Mouse (Mus musculus) frontal cortex, postnatal 14 days (tissue): ENCODE results near the gene Sec24c.
A peak's percentile ranks its signal among the peaks of the same experiment; 100 is the strongest.
"Not testable (repeated sequence)": the region's sequence is repeated elsewhere in the genome, so short reads cannot be mapped to it uniquely, and the experiment has no call there.

Source experiments
- DNase-seq, 2 experiments: peaks; one replicate each; pipeline ENCODE4 v3.0.0; 2022; ENCODE audit warnings: low spot score in 2 of 2

The Sec24c gene

DNA sequence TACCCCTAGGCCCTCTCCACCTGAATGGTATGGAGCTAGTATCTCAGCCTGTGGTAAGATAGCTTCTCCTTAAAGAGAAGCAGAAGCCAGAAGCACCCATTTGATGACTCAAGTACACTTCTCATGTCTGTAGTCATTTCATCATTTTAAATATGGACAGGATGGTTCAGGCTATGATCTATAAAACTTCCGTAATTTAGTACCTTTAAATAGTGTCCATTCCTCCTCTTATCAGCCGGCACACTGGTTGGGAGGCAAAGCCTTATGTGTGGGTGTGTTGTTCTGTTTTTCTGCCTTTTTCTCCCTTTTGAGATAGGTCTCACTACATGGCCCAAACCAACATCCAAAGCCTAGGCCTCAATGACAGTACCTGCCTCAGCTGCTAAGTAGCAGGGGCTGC lies 24.4 kb downstream of the Sec24c start:
- no peak for DNase-seq

DNA sequence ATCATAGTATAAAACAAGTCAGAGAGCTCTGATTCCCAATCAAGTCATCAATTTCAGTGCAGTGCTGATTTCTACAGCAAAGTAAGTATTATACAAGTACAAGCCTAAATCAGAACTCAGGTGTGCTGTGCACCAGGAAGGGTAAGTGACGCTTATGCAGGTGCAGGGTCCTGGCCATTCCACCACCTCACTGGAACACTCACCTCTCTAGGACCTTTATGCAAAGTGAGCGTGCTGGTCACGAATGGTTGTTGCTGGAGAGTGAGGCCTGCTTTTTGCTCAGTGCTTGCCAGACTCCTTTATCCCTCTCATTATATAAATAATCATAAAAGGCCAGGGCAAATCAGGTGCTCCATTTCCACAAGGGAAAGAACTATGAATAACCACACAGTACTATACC lies 26.3 kb downstream of the Sec24c start:
- DNase-seq, result no peak

DNA sequence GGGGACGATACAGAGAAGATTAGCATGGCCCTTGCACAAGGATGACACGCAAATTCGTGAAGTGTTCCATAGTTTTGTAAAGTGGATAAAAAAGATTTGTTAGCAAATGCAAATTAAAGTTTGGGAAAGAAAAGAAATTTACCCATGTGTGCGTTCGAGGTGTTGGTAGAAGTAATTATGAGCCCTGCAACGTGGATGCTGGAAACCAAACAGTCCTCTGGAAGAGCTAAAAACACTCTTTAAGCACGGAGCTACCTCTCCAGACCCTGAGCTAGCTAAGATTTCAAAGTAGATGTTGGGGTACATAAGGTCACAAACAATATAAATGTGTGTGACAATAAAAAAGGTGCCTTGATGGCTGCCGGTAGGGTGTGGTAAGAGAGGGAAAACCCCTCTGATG lies 27.4 kb downstream of the Sec24c start:
- no peak for DNase-seq

DNA sequence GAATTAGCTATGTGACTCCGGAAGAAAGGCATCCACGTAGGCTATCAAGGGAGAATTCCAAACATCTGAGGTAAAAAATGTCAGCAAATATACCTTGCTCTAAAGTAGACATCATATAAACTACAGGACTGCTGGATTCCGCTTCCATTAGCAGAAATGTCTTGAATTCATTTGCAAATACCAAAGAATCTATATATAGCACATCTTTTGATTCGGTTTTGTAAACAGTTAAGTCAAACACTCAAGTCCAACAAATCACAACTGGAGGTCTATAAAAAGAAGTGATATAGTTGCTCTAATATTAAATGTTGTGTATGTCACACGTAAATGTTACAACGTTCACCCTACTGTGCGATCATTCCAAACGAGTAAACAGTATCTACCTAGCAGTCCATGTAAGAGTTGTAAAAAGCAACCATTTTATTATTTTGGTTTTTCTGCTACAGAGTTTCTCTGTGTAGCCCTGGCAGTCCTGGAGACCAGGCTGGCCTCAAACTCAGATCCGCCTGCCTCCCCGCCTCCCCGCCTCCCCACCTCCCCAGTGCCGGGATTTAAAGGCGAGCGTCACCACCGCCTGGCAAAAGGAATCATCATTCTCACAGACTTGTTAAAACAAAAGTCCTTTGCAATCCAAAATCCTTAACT lies 28.1 kb downstream of the Sec24c start:
- no peak for DNase-seq

DNA sequence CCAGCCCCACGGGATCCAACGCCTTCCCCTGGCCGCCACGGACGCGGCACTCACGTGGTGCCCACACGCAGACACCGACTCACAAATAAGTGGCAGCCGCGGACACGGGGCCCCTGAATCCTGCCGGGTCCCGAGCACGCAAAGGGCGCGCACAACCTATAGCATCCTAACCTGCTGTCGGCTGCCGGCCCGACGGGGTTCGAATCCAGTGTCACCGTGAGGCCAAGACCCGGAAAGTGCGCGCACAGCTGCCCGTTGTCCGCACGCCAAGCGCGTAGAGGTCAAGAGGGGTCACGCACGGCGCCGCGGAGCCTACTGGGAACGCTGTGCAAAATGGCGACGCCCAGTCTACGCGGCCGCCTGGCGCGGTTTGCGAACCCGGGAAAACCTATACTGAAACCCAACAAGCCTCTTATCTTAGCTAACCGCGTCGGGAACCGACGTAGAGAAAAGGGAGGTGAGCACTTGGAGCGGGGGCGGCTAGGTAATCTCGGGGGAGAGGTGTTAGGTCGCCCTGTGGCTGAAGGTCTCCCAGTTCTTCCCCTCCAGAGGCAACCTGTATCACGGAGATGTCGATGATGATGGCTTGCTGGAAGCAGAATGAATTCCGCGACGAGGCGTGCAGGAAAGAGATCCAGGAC lies 28.8 kb downstream of the Sec24c start, which contains the start of gene Chchd1:
Chchd1 (plus strand) TSS at position 266 of the 641 bp plus-strand sequence.
- DNase-seq, result peak; percentile 81 to 90

DNA sequence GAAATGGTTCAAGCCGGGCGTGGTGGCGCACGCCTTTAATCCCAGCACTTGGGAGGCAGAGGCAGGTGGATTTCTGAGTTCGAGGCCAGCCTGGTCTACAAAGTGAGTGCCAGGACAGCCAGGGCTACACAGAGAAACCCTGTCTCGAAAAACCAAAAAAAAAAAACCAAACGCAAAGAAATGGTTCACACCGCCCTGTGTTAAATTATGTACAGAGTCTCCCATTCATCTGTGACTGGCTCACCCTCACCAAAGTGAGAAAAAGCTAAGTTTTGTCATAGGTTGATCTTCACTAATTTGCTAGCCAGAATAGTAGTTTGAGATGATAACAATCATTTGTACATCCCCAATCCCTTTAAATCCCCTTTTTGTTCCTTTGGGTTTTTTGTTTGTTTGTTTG lies 29.4 kb downstream of the Sec24c start:
- not testable (repeated sequence) for DNase-seq

DNA sequence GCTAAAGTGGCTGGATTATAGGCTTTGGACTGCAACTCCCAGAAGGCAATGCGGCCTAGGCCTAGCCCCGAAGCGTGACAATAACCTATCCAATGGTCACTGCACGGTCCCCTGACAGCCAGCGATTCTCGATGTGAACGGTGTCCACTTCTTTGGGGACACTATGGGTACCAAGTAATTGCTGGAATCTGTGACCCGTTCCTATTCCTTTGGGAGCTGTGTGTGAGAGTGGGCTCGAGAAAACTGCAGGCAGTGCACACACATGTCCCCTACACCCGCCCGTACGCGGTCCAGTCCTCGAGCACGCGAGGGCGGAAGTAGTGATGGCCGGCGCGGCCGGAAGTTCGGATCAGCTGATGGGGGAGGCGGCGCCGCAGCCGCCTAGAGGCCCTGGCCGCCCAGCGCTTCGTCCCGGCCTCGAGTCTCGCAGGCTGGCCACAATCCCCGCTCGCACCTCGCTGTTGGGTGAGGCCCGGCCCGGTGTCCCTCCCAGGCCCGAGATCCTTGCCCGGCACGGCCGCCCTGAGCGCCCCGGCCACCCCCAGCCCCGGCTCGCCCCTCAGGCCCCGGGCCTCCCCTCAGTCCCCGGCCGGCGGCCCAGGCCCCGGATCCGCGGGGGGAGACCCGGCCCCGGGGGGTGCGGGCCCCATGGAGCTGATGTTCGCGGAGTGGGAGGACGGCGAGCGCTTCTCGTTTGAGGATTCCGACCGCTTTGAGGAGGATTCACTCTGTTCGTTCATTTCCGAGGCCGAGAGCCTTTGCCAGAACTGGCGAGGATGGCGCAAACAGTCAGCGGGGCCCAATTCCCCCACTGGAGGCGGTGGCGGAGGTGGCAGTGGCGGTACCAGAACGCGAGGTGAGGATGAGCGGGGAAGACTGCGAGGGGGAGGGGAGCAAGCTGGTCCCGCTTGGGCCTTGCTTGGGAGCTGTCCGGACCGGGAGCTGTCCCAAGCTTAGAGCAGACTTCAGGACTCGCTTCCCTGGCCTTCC lies 33.4 kb downstream of the Sec24c start, which contains the start of gene Zswim8:
Zswim8 (plus strand) TSS at position 352 of the 990 bp plus-strand sequence.
- DNase-seq, result peak; percentile 84 to 87

DNA sequence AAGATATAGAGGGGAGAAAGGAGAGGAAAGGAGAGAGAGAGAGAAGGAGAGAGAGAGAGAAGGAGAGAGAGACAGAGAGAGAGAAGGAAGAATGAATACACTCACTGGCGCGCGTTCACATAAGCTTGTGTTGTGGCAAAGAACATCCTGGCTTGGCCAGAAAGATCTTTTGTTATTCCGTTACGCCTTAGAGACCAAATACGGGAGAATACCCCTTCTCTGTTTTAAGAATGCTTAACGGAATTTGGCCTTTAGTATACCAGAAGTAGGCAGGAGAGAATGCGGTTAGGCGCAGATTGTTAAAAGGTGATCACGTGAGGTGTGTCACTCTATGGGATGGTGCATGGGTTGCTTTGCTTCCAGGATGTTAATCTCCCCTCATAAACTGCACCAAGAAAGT lies 34.1 kb downstream of the Sec24c start:
- no peak for DNase-seq

DNA sequence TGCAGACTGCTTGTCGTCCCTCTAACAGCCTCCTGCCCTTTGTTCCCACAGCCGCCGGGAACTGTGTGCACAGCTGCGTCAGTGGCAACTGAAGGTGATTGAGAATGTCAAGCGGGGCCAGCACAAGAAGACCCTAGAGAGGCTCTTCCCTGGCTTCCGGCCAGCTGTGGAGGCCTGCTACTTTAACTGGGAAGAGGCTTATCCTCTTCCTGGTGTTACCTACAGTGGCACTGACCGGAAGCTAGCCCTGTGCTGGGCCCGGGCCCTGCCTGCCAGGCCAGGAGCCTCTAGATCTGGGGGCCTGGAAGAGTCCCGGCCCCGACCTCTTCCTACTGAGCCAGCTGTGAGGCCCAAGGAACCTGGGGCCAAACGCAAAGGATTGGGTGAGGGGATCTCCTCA lies 39.7 kb downstream of the Sec24c start:
- no peak for DNase-seq

DNA sequence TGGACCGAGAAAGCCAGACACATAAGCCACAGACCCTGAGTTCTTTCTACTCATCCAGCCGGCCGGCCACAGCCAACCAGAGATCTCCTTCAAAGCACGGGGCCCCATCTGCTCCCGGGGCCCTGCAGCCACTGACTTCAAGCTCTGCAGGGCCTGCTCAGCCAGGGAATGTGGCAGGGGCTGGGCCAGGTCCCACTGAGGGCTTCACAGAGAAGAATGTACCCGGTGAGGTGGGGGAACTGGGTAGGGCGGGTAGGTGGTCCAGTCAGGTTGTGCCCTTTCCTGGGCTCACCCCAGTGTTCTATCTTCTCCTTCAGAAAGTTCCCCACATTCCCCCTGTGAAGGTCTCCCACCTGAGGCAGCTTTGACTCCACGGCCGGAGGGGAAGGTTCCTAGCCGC lies 44.3 kb downstream of the Sec24c start:
- no peak for DNase-seq

DNA sequence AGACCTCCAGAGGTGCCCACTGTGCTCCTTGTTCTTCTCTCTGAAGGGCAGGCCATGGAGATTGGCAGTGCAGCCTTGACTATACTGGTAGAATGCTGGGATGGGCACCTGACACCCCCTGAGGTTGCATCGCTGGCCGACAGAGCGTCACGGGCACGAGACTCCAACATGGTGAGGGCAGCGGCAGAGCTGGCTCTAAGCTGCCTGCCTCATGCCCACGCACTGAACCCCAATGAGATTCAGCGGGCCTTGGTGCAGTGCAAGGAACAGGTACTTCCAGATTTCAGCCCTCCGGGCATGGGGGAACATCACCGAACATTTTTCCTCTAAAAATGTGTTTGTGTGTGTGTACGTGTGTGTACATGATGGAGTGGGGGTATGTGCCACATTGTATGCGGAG lies 45.7 kb downstream of the Sec24c start:
- DNase-seq, result no peak

DNA sequence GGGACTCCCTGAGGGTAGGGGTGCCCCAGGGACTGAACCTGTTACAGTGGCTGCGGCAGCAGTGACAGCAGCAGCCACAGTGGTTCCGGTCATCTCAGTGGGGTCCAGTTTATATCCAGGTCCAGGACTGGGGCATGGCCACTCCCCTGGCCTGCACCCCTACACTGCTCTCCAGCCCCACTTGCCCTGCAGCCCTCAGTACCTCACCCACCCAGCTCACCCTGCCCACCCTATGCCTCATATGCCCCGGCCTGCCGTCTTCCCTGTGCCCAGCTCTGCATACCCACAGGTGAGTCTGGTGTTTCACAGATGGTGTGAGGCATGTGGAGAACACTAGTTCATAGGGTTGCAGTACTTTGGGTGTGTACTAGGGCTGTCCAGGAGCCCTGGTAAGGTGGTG lies 47.3 kb downstream of the Sec24c start:
- DNase-seq, result no peak

DNA sequence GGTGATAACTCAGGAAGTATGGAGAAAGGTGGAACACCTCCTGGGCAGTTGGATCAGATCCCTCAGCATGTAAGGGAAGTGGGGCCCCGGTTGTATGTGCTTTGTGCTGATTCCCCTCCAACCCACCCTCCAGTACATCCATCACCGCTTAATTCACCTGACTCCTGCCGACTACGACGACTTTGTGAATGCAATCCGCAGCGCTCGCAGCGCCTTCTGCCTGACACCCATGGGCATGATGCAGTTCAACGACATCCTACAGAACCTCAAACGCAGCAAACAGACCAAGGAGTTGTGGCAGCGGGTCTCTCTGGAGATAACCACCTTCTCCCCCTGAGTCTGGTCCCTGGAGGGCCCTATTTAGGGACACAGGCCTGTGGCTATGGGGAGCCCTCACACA lies 48.9 kb downstream of the Sec24c start:
- no peak for DNase-seq

DNA sequence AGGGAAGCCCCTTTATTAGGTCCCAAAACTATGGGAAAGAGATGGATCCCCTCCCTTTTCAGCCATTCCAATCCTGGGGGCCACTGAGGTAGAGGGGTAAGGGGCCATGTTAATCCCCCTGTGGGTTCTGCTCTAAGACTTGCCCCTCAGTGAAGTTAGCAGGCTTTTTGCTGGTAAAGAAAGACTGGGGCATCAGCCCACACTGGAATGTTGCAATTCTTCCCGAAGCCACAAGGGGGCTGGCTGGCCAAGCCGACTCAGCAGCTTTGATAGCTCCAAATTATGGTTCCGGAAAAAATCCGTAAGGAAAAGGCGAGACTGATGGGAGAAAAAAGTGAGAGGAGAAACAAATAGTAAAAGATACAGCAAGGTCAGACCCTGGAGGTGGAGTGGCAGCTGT lies 49.9 kb downstream of the Sec24c start:
- peak in 1 of 2 experiments; percentile 78 for DNase-seq

DNA sequence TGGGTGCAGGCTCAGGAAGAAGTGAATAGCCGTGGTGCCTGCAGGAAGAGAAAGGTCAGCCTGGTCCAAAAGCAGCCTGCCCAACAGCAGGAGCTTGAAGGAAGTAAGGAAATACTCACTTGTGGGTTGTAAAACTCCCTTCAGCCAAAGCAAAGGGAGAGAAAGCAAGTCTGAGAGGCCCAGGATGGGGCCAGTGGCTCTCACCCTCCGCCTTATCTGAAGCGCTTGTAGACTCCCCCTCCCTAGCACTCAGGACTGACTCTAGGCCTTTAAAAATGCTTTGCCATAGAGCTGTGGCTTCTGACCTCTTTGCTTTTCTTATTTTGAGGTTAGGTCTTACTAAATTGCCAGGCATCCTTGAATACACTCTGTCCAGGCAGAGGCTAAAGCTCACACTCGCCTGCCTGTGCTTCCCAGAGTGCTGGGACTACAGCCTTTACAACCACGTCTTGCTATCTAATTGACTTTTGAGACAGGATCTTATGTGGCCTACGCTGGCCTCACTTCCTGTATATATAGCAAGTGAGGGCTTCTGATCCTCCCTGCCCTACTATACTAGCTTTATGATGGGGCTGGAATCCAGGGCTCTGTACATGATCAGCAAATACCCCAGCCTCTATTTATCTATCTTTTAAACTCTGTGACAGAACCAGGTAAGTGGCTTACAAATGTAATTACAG lies 51.7 kb downstream of the Sec24c start:
- DNase-seq, result no peak

DNA sequence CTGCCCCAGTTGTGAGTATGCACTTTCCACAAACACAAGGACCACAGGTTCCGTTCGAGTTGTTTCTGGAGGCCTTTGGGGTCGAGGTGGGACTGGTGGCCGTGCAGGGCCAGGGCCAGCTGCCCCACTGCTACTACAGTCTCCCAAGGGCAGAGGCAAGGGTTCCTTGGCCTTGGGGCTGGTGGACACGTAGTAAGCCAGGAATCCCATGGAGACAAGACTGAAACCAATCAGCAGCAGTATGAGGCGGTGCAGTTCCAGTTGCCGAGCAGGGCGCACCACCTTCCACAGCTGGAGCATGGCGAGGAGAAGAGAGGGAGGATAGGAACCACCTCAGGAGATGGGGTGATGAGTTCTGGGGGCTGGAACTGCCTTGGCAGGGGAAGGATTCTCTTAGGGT lies 55.8 kb downstream of the Sec24c start:
- DNase-seq, result no peak

DNA sequence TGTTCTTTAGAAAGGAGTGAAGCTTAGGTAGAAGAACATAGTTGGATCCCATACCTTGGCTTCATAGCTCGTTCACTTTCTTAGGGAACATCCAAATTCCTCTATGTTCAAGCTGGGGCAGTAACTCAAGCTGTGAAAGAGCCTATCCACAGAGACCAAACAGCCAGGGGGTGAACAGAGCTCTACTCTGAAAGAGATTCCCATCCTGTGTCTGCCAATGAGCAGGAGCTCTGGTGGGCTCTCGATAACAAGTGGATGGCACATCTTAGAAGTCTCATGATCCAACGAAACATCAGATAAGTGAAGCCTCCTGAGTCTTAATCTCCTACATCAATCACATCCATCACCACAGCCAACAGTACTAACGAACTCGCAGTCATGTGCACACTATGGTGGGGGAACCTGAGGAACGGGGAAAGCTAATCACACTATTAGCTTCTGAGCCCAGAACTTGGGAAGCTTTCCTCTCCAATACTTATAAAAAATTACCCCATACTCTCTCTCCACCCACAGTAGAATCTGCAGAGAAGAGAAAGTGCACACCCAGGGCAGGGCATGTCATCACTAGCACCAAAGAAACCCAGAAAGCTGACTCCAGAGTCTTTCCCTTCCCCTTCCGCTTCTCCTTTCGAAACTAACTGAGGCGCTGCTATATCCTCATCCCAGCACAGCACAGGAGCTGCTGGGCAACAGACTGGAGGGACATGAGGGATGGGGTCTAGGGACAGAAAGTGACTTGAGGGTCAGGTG lies 56.9 kb downstream of the Sec24c start:
- DNase-seq, result no peak

DNA sequence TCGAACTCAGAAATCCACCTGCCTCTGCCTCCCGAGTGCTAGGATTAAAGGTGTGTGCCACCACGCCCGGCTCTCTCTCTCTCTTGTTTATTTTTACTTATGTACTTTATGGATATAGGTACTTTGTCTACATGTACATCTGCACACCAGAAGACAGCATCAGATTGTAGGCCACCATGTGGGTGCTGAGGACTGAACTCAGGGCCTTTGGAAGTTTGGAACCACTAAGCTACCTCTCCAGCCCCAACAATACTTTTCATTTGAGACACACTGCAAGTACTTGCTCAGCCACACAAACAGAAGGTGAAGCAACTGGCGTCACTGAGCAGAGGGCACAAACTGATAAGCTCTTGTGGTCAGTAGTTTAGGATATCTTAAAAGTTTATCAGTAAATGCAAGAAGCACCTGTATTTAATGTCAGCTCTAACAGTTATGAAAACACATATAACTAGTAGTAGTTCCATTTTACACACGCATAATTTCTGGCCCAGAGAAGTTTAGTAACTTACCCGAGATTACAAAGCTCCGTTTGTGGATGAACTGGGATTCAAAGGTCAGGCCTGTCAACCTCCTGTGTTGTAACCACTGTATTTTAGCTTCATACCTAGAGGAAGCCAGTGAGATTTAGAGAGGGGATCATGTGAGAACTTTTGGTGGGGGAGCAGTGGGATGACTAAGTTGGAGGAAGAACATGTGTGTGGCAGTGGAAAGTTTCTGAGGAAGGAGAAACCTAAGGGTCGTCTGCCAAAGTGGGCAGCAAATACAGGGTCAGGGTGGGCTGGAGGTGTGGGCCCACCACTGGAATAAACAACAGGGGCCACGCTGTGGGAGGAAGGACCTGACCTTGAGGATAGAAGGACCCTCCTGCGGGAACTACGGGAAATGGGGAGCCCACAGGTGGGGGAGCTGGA lies 59.2 kb downstream of the Sec24c start:
- no peak for DNase-seq

DNA sequence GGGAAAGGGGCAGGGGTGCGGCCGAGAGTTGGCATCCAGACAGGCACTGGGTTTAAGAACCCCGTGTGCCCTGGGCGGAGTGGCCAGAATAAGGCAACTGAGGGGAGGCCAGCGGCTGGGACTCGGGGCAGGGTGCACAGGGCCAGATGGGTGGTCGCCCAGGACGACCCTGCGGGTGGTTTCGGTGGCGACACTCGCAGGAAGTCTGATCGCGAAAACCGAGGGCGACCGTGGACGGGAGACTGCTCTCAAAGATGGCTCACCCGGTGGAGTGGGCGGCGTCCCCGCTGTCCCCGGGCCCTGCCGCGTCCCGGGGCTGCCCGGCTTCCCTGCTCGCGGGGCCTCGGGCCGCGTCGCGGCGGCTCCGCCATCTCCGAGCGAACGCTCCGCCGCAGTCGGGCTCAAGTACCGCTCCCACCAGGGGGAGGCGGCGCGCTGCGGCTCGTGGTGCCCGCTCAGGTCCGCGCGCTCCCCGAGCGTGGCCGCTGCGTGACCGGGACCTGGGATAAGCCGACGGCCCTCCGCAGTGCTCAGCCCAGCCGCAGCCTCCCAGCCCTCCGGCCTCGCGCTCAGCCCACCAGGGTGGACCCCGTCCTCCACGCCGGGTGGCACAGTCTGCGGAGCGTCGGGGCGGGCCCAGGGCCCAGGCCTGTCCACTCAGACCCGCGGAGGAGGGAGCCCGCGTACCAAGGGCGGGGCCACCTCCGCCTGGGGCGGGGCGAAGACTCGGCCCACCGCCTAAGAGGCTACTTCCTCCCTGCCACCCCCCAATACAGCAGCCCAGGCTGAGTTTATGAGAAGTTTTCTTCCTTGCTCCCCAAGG lies 60.1 kb downstream of the Sec24c start, which contains the start of gene Ndst2:
Ndst2 (minus strand) TSS at position 611 of the 823 bp plus-strand sequence.
- peak; percentile 73 to 79 for DNase-seq
